Mouse (Mus musculus) sigmoid colon, adult 10 weeks (tissue): ENCODE measurements around the gene Tigit. TPM values are rescaled to one million over a fixed set of nuclear protein-coding genes. Genes with fewer than 3 reads are reported as not detected.

Experiments
- polyA plus RNA-seq: library from polyadenylated mRNA; stranded (reverse); fragments of 350-450 nt; fragmentation: Illumina TruSeq; extraction: RNeasy Lipid Tissue Mini Kit (QIAGEN cat#74804); gene quantifications from one replicate; pipeline ENCODE4 v1.2.3, GENCODE M21; 2014; ENCODE audit warnings: low read depth, low replicate concordance

Tigit gene
- 0.54 TPM for polyA plus RNA-seq

DNA sequence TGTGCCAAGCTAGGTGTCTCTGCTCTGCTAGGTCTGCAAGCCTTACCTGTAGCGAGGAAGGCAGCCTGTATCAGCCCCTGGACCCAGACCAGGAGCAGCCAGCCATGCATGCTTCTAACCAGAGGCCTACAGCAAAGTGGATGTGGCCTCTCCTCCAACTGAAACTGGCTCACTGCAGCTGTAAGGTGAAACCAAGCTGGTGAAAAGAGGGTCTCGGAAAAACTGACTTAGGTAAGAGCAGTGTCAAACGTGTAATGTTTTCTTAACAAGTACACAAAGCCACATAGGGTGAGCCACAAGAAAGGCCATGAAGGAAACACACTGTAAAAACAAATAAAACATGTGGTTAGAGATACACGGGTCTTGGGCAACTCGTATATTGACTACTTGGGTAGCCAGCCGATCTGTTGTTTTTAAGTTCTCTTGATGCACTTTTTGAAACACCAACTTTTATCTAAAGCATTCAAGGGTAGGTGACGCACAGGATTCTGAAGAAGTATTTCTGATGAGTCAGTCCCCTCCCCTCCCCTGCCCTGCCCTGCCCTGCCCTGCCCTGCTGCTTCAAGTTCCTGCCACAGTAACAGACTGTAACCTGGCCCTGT lies at the start of gene Tigit:
Gene Tigit, minus strand, starts transcription at position 169 of the 602 bp plus-strand sequence.

Other genes starting within 250 kb of the Tigit start
- not detected for gene Drd3, start 89.9 kb upstream of the Tigit start, polyA plus RNA-seq
- gene Ccdc191, start 225.7 kb upstream of the Tigit start, polyA plus RNA-seq: 9.6 TPM